Mouse (Mus musculus) hindbrain, embryonic 12.5 days (tissue): ENCODE data around the gene Nop9. TPM values are rescaled to one million over a fixed set of nuclear protein-coding genes. Genes with fewer than 3 reads are reported as not detected.

Experiments used
- ATAC-seq: fragments of 200-750 bp; cut with Nextera tagmentation; 2 replicates; pipeline ENCODE4 v1.8.0; 2017; ENCODE audit warnings: moderate TSS enrichment; ENCODE audit not compliant: low FRiP score
- H3K27ac ChIP-seq: fragments of 300-500 bp; sonication (generic); 2 replicates; pipeline ENCODE4 v1.5.1; 2016; ENCODE audit warnings: mild to moderate bottlenecking
- H3K27me3 ChIP-seq: fragments of 300-500 bp; sonication (generic); 2 replicates; pipeline ENCODE4 v1.6.1; 2016; ENCODE audit warnings: mild to moderate bottlenecking
- H3K36me3 ChIP-seq: fragments of 300-500 bp; sonication (generic); 2 replicates; pipeline ENCODE4 v1.6.1; 2016; ENCODE audit warnings: mild to moderate bottlenecking
- H3K4me1 ChIP-seq: fragments of 300-500 bp; sonication (generic); 2 replicates; pipeline ENCODE4 v1.6.1; 2016
- H3K4me2 ChIP-seq: fragments of 300-500 bp; sonication (generic); replicated peaks from 2 replicates; pipeline ENCODE4 v1.6.1; 2016; ENCODE audit warnings: mild to moderate bottlenecking
- H3K4me3 ChIP-seq: fragments of 300-500 bp; sonication (generic); 2 replicates; pipeline ENCODE4 v1.5.1; 2016; ENCODE audit warnings: mild to moderate bottlenecking
- H3K9ac ChIP-seq: fragments of 300-500 bp; sonication (generic); 2 replicates; pipeline ENCODE4 v1.6.1; 2016; ENCODE audit warnings: mild to moderate bottlenecking, moderate library complexity
- H3K9me3 ChIP-seq: fragments of 300-500 bp; sonication (generic); replicated peaks from 2 replicates; pipeline ENCODE4 v1.6.1; 2016; ENCODE audit warnings: mild to moderate bottlenecking
- WGBS: fragments of 180-500 bp; shearing (Covaris S2); methylation state at CpG from one replicate; pipeline ENCODE4 v1.1.7; 2016; 5-methylcytosine and 5-hydroxymethylcytosine counted together
- polyA plus RNA-seq: library from polyadenylated mRNA; unstranded; fragments of >200 nt; fragmentation: Nextera tagmentation; extraction: Ambion mirVana; gene quantifications from 2 replicates; pipeline ENCODE4 v1.2.1, GENCODE M21; 2016

The Nop9 gene
- polyA plus RNA-seq, 1 experiment from 2014 or later, result 42.0 TPM

DNA sequence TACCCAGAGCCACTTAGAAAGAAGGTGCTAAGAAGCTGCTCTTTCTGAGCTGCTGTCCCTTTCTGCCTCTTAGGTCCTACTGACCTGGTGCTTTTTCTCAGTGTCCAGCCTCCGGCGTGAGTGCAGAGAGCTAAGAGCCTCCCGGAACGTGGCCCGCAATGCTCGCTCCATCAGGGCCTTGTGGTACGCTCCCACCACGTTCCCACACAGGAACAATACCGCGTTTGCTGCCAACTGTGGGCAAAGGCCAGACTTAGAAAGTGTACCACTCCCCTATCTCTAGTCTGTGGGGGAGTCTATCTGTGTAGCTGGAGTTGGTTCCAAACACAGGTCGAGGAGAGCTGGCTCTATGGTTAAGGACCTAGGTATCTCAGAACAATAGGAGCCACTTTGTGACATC, 35.2 kb downstream of the Nop9 start:
- H3K9ac ChIP-seq, result no peak overlapping the region
- 83% methylated on average over 11 of the region's 11 CpGs for WGBS
- no peaks in the 10 kb centered on the region for H3K36me3 ChIP-seq
- H3K4me3 ChIP-seq, result no peak overlapping the region
- no peaks in the 10 kb centered on the region for H3K9me3 ChIP-seq
- no peak overlapping the region for H3K4me2 ChIP-seq
- H3K27ac ChIP-seq, result no peak overlapping the region
- ATAC-seq, result no peak
- peaks cover 12% of the 10 kb centered on the region for H3K4me1 ChIP-seq
- H3K27me3 ChIP-seq, result peaks cover 49% of the 10 kb centered on the region

- ATAC-seq, result peak; percentile 77
- no peaks in the 10 kb centered on the region for H3K36me3 ChIP-seq
- peaks cover 54% of the 10 kb centered on the region for H3K27me3 ChIP-seq
- peaks cover 12% of the 10 kb centered on the region for H3K4me1 ChIP-seq
- H3K4me3 ChIP-seq, result peak overlapping the region; percentile 13; the same call in 1 of the 2 replicates
- 16% methylated on average over 14 of the region's 14 CpGs for WGBS
- H3K27ac ChIP-seq, result no peak overlapping the region
- no peak overlapping the region for H3K9ac ChIP-seq
- H3K9me3 ChIP-seq, result no peaks in the 10 kb centered on the region
- peak overlapping the region; percentile 42 for H3K4me2 ChIP-seq
Observed at GRCm38 (mm10) chr14:55781310-55781709, 35.8 kb downstream of the Nop9 start.

DNA sequence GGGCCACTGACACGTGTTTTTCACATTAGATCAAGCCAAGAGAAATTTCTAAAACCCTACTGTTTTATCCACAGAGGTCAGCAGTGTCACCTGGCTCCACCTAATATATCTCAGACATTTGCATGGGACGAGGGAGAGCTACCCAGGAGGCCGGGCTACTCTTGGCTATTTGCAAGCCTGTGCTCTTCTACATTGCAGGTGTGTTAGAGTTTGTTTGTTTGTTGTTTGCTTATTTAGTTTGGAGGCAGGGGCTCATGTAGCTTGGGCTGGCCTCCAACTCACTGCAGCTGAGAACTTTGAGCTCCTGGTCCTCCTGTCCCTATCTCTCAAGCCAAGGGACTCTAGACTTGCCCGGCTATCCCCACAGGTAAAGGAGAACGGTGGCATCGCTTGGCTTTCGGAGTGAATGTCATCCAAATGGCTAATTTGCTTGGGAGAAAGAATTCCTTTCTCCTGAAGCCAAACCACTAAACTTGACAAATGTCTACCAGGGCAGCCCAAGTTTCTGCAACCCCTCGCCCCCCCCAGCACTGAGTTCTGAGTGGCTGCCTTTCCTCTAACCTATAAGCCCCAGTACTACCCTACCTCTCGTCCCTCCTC, 37.0 kb downstream of the Nop9 start:
- H3K9ac ChIP-seq, result no peak overlapping the region
- peak overlapping the region; percentile 34; the same call in 1 of the 2 replicates for H3K4me3 ChIP-seq
- H3K27me3 ChIP-seq, result peaks cover 66% of the 10 kb centered on the region
- peaks cover 12% of the 10 kb centered on the region for H3K4me1 ChIP-seq
- no peaks in the 10 kb centered on the region for H3K36me3 ChIP-seq
- WGBS, result 46% methylated on average over 9 of the region's 9 CpGs
- H3K9me3 ChIP-seq, result no peaks in the 10 kb centered on the region
- H3K27ac ChIP-seq, result no peak overlapping the region
- no peak for ATAC-seq
- peak overlapping the region; percentile 45 for H3K4me2 ChIP-seq

- H3K4me2 ChIP-seq, result peak overlapping the region; percentile 45
- peaks cover 17% of the 10 kb centered on the region for H3K4me1 ChIP-seq
- H3K9me3 ChIP-seq, result no peaks in the 10 kb centered on the region
- WGBS, result 1% methylated on average over 31 of the region's 31 CpGs
- H3K36me3 ChIP-seq, result no peaks in the 10 kb centered on the region
- peaks cover 75% of the 10 kb centered on the region for H3K27me3 ChIP-seq
- peak overlapping the region; percentile 41 for H3K9ac ChIP-seq
- peak overlapping the region; percentile 12; the same call in 1 of the 2 replicates for H3K27ac ChIP-seq
- no peak for ATAC-seq
- peak overlapping the region; percentile 34 for H3K4me3 ChIP-seq
Observed at GRCm38 (mm10) chr14:55783171-55783957, 37.9 kb downstream of the Nop9 start.

DNA sequence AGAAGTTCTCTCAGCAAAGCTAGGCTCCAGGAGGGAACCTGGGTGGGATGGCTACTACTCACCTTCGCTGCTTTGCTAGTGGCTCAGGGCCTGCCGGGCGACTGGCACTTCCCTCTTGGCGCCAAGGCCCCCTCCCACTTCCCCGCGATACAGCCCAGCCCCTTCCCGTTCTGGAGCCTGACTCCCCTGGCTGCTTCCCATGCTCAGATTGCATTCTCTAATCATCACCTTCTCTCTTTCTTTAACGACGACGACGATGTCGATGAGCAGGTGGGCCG, 38.4 kb downstream of the Nop9 start, which contains the start of gene Adcy4:
Gene Adcy4 (minus strand): TSS at position 138 of the 278 bp plus-strand sequence.
- peak within 1 kb of the TSS; percentile 45 for H3K4me2 ChIP-seq
- no peaks in the 10 kb centered on the region for H3K36me3 ChIP-seq
- H3K4me3 ChIP-seq, result peak within 1 kb of the TSS; percentile 34
- peaks cover 80% of the 10 kb centered on the region for H3K27me3 ChIP-seq
- peak within 1 kb of the TSS; percentile 41 for H3K9ac ChIP-seq
- H3K4me1 ChIP-seq, result peaks cover 18% of the 10 kb centered on the region
- H3K27ac ChIP-seq, result peak within 1 kb of the TSS; percentile 12; the same call in 1 of the 2 replicates
- no peaks in the 10 kb centered on the region for H3K9me3 ChIP-seq
- WGBS, result 3% methylated on average over 13 of the region's 13 CpGs
- no peak for ATAC-seq

DNA sequence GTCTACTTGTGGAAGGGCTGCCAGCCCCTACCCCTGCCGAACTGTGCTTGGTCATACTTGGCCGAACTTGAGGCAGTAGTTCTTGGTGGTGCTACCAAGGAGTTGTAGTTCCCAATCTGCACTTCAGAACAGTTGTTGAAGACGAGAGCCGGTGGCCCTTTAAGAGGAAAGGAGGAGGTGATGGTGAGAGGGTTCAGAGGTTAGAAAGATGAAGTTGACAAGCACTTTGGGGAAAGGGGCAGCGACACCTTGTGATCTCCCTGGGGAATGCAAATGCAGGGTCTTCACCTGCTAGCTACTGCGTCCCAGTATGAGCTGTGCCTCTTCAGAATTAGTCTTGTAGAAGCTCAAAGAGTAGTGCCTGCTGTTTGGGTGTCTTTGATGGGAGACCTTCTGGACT, 39.7 kb downstream of the Nop9 start:
- H3K4me2 ChIP-seq, result no peak overlapping the region
- H3K27me3 ChIP-seq, result peaks cover 92% of the 10 kb centered on the region
- H3K36me3 ChIP-seq, result no peaks in the 10 kb centered on the region
- no peak for ATAC-seq
- no peak overlapping the region for H3K27ac ChIP-seq
- 19% methylated on average over 6 of the region's 6 CpGs for WGBS
- H3K4me1 ChIP-seq, result peaks cover 18% of the 10 kb centered on the region
- no peak overlapping the region for H3K9ac ChIP-seq
- no peaks in the 10 kb centered on the region for H3K9me3 ChIP-seq
- H3K4me3 ChIP-seq, result no peak overlapping the region

- 0 out of 2 replicates have a peak overlapping the region, but pooled peaks have one; percentile 32 for H3K4me3 ChIP-seq
- peaks cover 77% of the 10 kb centered on the region for H3K27me3 ChIP-seq
- H3K36me3 ChIP-seq, result no peaks in the 10 kb centered on the region
- 35% methylated on average over 11 of the region's 11 CpGs for WGBS
- H3K4me1 ChIP-seq, result peaks cover 13% of the 10 kb centered on the region
- no peak overlapping the region for H3K27ac ChIP-seq
- ATAC-seq, result no peak
- no peaks in the 10 kb centered on the region for H3K9me3 ChIP-seq
- H3K4me2 ChIP-seq, result peak overlapping the region; percentile 48
- H3K9ac ChIP-seq, result no peak overlapping the region
Observed at GRCm38 (mm10) chr14:55787731-55788130, 42.2 kb downstream of the Nop9 start.

DNA sequence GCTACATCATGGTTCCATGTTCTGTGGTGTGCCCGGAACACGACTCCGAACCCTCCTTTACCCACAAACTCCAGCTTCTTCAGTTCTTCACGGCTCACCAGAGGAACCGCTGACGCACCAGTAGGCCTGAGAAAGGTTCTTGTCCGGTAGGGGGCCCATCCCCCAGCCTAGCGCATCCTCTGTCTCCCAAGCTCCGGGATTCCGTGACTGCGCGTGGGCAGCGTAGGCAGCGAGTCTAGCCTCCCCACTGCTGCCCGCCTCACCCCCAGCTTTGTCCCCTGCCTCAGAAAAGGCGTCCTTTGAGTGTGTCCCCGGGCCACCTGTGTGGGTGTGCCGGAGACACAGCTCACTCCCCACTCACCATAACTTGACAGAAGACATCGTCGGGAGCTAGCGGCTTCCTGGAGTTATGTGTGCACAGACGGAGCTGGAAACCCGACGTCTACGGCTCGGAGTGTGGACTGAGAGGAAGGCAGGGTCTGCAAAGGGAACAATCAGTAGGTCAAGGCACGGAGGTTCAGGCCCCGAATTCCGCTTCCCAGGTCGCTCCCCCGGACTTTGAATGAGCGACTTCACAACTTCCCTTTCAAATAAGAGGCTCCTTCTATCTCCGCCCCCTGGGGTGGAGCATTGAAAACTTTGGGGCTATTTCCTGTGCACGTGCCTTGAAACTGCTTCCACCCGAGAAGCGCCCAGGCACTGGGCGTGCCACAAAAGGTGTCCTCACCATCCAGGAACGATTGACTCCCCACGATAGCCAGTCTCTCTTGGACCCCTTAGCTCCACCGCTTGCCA, 43.0 kb downstream of the Nop9 start, which contains the start of gene Ripk3:
Gene Ripk3 (minus strand): TSS at position 610 of the 795 bp plus-strand sequence.
- Histone ChIP-seq H3K27me3 (peaks cover 69% of the 10 kb centered on the region), H3K4me2 (peak within 1 kb of the TSS; percentile 48), H3K36me3 (no peaks in the 10 kb centered on the region), H3K4me1 (peaks cover 11% of the 10 kb centered on the region), H3K27ac (no peak within 1 kb of the TSS), H3K9ac (0 out of 2 replicates have a peak within 1 kb of the TSS, but pooled peaks have one; percentile 14), H3K4me3 (peak within 1 kb of the TSS; percentile 32), H3K9me3 (no peaks in the 10 kb centered on the region)
- 4% methylated on average over 40 of the region's 40 CpGs for WGBS
- no peak for ATAC-seq

DNA sequence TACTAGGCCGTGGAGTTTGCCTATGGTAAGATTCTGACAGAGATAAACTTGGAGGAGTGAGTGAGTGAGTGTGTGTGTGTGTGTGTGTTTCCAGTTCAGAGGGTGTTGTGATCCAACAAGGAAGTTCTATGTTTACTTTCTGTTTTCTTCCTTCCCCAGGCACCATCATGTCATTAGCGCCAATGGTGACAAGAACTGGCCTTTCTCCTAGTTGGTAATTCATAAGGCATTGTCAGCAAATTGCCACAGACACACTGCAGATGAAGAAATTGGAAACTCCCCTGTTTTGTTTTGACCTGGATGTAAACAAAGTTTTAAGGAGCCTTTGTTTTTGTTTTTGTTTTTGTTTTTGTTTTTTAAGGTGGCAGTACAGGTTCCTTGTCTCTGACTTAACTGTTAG, 48.0 kb downstream of the Nop9 start:
- WGBS, result 83% methylated on average over 2 of the region's 2 CpGs
- H3K27me3 ChIP-seq, result peaks cover 19% of the 10 kb centered on the region

DNA sequence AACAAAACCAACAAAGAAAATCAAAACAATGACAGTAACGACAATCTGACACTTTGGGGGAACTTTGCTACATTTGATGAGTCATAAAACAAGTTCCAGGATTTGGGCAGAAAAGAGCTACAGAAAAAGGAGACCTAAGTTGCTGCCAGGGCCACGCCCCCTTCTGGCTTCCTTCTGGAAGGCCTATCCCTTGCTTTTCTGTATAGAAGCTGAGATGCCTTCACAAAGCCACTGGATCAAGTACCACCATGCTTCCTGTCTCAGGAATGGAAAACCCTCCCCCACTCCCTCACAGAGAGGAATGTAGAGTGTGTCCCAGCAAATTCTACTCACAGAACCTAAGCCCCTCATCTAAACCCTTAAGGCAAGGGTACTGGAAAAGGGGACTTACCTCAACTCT, 48.5 kb downstream of the Nop9 start:
- Histone ChIP-seq H3K9ac (no peak overlapping the region), H3K4me3 (no peak overlapping the region), H3K27me3 (peaks cover 14% of the 10 kb centered on the region), H3K36me3 (no peaks in the 10 kb centered on the region), H3K27ac (no peak overlapping the region), H3K9me3 (no peaks in the 10 kb centered on the region), H3K4me2 (no peak overlapping the region), H3K4me1 (no peaks in the 10 kb centered on the region)
- no peak for ATAC-seq
- WGBS, result 71% methylated on average over 2 of the region's 2 CpGs

More for the DNA sequence above, 48.0 kb downstream of the Nop9 start:
- H3K9ac ChIP-seq, result no peak overlapping the region
- no peak overlapping the region for H3K4me3 ChIP-seq
- H3K4me2 ChIP-seq, result no peak overlapping the region
- no peak overlapping the region for H3K27ac ChIP-seq
- no peaks in the 10 kb centered on the region for H3K9me3 ChIP-seq
- H3K36me3 ChIP-seq, result no peaks in the 10 kb centered on the region
- peaks cover under 1% of the 10 kb centered on the region for H3K4me1 ChIP-seq
- ATAC-seq, result no peak

GRCm38 (mm10) chr14:55795380-55796163, 50.1 kb downstream of the Nop9 start:
- H3K27ac ChIP-seq, result no peak overlapping the region
- no peaks in the 10 kb centered on the region for H3K9me3 ChIP-seq
- no peaks in the 10 kb centered on the region for H3K36me3 ChIP-seq
- no peak overlapping the region for H3K4me3 ChIP-seq
- H3K4me1 ChIP-seq, result no peaks in the 10 kb centered on the region
- H3K4me2 ChIP-seq, result no peak overlapping the region
- 87% methylated on average over 15 of the region's 15 CpGs for WGBS
- ATAC-seq, result no peak
- no peaks in the 10 kb centered on the region; the same call in 1 of the 2 replicates for H3K27me3 ChIP-seq
- no peak overlapping the region for H3K9ac ChIP-seq
